Mouse (Mus musculus) heart, postnatal 0 days (tissue): ENCODE results near the gene Lmntd1. TPM values are rescaled to one million over a fixed set of nuclear protein-coding genes. Genes with fewer than 3 reads are reported as not detected.

ENCODE experiments used
- ATAC-seq: fragments of 200-750 bp; cut with Nextera tagmentation; 2 replicates; pipeline ENCODE4 v1.8.0; 2017; ENCODE audit warnings: low read depth, moderate number of reproducible peaks, moderate library complexity; ENCODE audit not compliant: insufficient read depth
- DNase-seq: peaks from one replicate; pipeline ENCODE4 v3.0.0-alpha.2; 2016; ENCODE audit warnings: low spot score
- H3K27ac ChIP-seq: fragments of 300-500 bp; sonication (generic); 2 replicates; pipeline ENCODE4 v1.5.1; 2014; ENCODE audit warnings: low read depth, mild to moderate bottlenecking
- H3K27me3 ChIP-seq: fragments of 300-500 bp; sonication (generic); 2 replicates; pipeline ENCODE4 v1.6.1; 2014; ENCODE audit warnings: low read length, mixed read lengths; ENCODE audit not compliant: control insufficient read depth, insufficient read depth
- H3K36me3 ChIP-seq: fragments of 300-500 bp; sonication (generic); replicated peaks from 2 replicates; pipeline ENCODE4 v1.6.1; 2014; ENCODE audit warnings: low read length, mixed read lengths; ENCODE audit not compliant: control insufficient read depth, insufficient read depth
- H3K4me1 ChIP-seq: fragments of 300-500 bp; sonication (generic); 2 replicates; pipeline ENCODE4 v1.6.1; 2014; ENCODE audit warnings: antibody characterized with exemption; ENCODE audit not compliant: control insufficient read depth, insufficient read depth
- H3K4me2 ChIP-seq: fragments of 300-500 bp; sonication (generic); 2 replicates; pipeline ENCODE4 v1.6.1; 2014; ENCODE audit warnings: low read depth, mild to moderate bottlenecking, low read length, moderate library complexity
- H3K4me3 ChIP-seq: fragments of 300-500 bp; sonication (generic); 2 replicates; pipeline ENCODE4 v1.5.1; 2014; ENCODE audit warnings: low read depth, low read length
- H3K9ac ChIP-seq: fragments of 300-500 bp; sonication (generic); replicated peaks from 2 replicates; pipeline ENCODE4 v1.6.1; 2014; ENCODE audit warnings: low read depth, low read length, mixed read lengths
- H3K9me3 ChIP-seq: fragments of 300-500 bp; sonication (generic); replicated peaks from 2 replicates; pipeline ENCODE4 v1.6.1; 2016; ENCODE audit warnings: low read length; ENCODE audit not compliant: control insufficient read depth
- CTCF ChIP-seq: IDR thresholded peaks from 2 replicates; pipeline ENCODE4 v1.5.1; 2016; ENCODE audit warnings: antibody characterized with exemption, control low read depth, low read depth
- EP300 ChIP-seq: IDR thresholded peaks from 2 replicates; pipeline ENCODE4 v1.6.1; 2016; ENCODE audit warnings: antibody characterized with exemption, low read depth
- WGBS: fragments of 180-500 bp; shearing (Covaris S2); extraction: QIAGEN DNeasy Blood & Tissue Kit; methylation state at CpG from one replicate; pipeline ENCODE4 v1.1.7; 2014; 5-methylcytosine and 5-hydroxymethylcytosine counted together
- polyA plus RNA-seq: library from polyadenylated mRNA; unstranded; fragments of >200 nt; fragmentation: Nextera tagmentation; extraction: Ambion mirVana; gene quantifications from 2 replicates; pipeline ENCODE4 v1.2.1, GENCODE M21; 2015
- total RNA-seq: library from RNA; depleted of rRNA; stranded (reverse); fragments of >200 nt; gene quantifications from 2 replicates; pipeline ENCODE4 v1.2.3, GENCODE M21; 2014; ENCODE audit warnings: low replicate concordance

Lmntd1 gene
- total and polyA plus RNA-seq, 2 experiments from 2014 or later: 4.5 to 9.8 TPM

DNA sequence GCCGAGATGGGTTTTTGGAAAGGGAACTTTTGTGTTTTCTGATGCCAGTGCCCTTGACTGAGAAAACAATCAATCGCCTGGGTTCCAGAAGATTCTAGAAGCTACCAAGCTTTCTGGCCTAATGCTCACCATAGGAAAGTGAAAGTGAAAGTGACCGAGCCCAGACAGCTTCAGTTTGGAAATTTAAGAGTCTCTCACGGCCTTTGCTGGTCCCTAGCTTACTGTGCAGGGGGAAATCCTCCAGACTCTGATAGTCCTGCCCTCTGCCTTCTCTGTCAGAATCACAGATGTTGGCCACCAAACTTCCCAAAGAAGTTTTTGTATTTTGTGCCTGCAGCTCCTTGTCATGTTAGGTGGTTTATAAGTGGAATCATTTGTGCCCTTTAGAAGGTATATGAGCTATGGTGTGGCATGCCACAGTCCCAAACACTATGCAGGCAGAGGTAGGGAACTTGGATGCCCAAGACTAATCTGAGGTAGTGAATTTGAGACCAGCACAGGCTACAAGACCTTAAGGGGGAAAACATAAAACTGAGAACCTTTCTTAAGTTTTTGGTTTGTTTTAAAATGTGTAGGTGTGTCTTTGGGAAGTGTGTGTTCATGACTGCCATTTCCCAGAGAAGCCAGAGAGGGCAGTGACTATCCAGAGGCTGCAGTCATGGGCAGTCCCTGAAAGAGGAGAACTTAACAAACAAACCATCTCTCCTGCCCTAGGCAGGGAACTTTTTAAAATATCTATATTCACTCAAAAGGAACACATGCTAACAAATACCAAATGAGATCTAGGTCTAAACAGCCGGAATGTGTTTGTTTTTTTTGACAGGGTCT lies 2.5 kb upstream of the Lmntd1 start:
- no peaks in the 10 kb centered on the region for H3K4me1 ChIP-seq
- H3K27ac ChIP-seq: no peak overlapping the region
- WGBS: 77% methylated on average over 5 of the region's 5 CpGs
- H3K27me3 ChIP-seq: no peaks in the 10 kb centered on the region
- TF ChIP-seq EP300 (no peak), CTCF (no peak)
- no peak for ATAC-seq
- H3K36me3 ChIP-seq: no peaks in the 10 kb centered on the region
- H3K4me3 ChIP-seq: no peak overlapping the region
- no peaks in the 10 kb centered on the region for H3K9me3 ChIP-seq
- H3K4me2 ChIP-seq: peak overlapping the region; percentile 6; the same call in 1 of the 2 replicates
- H3K9ac ChIP-seq: no peak overlapping the region
- no peak for DNase-seq

DNA sequence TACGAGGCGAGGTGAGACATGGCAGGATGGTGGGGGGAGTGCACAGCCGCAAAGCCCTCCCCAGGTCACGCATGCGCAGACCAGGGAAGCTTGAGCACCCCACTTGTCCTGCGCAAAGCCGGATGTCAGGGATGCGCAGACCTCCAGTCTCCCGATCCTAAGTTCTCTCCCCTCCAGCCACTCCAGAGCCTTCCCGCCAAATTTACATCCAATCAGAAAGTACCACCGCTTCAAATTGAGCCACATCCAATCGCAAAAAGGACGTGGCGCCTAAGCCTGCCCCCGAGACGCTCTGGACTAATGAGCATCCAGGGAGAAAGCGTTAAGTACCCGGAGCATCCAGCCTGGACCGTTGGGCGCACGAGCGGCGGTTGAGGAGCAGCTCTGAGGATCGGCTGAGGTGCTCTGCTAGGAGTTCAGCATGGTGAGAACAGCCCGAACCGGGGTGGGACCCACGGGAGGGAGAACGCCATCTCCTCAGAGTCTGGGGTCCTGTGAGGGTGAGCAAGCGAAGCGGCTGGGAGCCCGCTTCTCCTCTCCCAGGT lies 1.6 kb upstream of the Lmntd1 start, which contains the start of gene Tuba3b:
TSS of gene Tuba3b (plus strand) at position 92 of the 545 bp plus-strand sequence.
- Histone ChIP-seq H3K9me3 (no peaks in the 10 kb centered on the region), H3K4me1 (no peaks in the 10 kb centered on the region), H3K36me3 (no peaks in the 10 kb centered on the region), H3K4me2 (peak within 1 kb of the TSS; percentile 6; the same call in 1 of the 2 replicates), H3K9ac (no peak within 1 kb of the TSS), H3K27ac (no peak within 1 kb of the TSS), H3K27me3 (no peaks in the 10 kb centered on the region), H3K4me3 (no peak within 1 kb of the TSS)
- ATAC-seq (no peak), DNase-seq (no peak)
- no peak for TF ChIP-seq CTCF
- no peak for TF ChIP-seq EP300
- WGBS: 96% methylated on average over 31 of the region's 31 CpGs

DNA sequence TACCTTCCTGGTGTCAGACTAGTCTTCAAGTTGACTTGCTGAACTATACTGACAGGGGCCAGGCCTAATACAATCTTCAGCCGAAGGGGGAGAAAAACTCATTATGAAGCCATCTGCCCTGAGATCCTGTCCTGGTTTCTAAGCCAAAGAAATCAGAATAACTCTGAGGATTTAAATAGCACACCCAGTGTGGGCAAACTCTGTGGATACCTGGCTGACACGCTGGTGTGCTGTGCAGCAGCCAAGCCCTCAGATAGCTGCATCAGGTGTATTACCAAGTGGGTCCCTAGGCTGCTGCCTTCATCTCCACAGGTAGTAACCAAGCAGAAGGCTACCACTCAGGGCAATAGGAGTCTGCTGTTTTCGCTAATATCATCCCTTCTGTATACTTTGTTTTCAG lies 1.5 kb downstream of the Lmntd1 start:
- H3K4me1 ChIP-seq: no peaks in the 10 kb centered on the region
- H3K4me2 ChIP-seq: no peak overlapping the region
- no peak overlapping the region for H3K4me3 ChIP-seq
- no peak overlapping the region for H3K9ac ChIP-seq
- H3K36me3 ChIP-seq: no peaks in the 10 kb centered on the region
- H3K27ac ChIP-seq: no peak overlapping the region
- ATAC-seq: no peak
- 82% methylated on average over 3 of the region's 3 CpGs for WGBS
- no peaks in the 10 kb centered on the region for H3K9me3 ChIP-seq
- H3K27me3 ChIP-seq: no peaks in the 10 kb centered on the region
- TF ChIP-seq CTCF: no peak
- TF ChIP-seq EP300: no peak
- no peak for DNase-seq

DNA sequence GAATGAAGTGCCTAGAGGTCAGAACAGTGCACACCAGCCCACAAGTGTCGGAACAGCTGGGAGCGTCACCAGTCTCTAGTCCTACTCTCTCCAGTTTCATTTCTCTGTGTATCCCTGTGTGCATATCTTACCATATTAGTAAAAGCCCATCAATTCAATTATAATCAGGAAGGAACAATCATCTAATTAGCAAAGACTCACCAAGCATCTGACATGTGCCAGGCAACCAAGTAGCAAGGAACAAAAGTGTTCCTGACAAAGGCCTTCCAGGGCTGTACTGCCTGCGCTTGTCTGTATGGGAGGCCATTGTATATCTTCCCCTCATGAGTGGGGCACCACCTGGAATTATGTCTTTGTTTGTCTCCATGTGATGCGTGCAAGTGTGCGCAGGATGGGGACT lies 3.2 kb downstream of the Lmntd1 start:
- H3K9me3 ChIP-seq: no peaks in the 10 kb centered on the region
- ATAC-seq (no peak), DNase-seq (no peak)
- no peak overlapping the region for H3K9ac ChIP-seq
- H3K4me2 ChIP-seq: no peak overlapping the region
- H3K36me3 ChIP-seq: no peaks in the 10 kb centered on the region
- no peak overlapping the region for H3K4me3 ChIP-seq
- TF ChIP-seq CTCF (no peak), EP300 (no peak)
- no peaks in the 10 kb centered on the region for H3K27me3 ChIP-seq
- no peak overlapping the region for H3K27ac ChIP-seq
- H3K4me1 ChIP-seq: no peaks in the 10 kb centered on the region
- 98% methylated on average over 5 of the region's 5 CpGs for WGBS

DNA sequence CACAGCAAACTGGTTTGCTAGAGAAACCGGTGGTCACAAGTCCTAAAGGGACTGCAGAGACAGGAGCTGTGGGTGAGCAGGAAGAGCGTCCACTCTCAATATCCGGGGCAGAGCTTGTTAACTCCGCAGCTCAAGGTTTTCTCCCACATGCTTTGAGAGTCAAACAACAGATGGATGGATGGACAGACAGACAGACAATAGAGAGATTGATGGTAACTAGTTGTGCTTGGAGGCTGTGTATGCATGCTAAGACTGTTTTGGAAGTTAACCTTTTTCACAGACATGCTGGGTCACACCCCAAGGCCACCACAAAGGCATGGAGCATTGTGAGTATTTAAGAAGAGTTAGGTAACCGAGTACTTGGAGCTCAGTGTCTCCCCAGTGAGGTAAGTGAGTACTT lies 5.4 kb downstream of the Lmntd1 start:
- TF ChIP-seq EP300 (no peak), CTCF (no peak)
- ATAC-seq (no peak), DNase-seq (no peak)
- Histone ChIP-seq H3K36me3 (no peaks in the 10 kb centered on the region), H3K9me3 (no peaks in the 10 kb centered on the region), H3K4me1 (no peaks in the 10 kb centered on the region), H3K4me2 (no peak overlapping the region), H3K4me3 (no peak overlapping the region), H3K27ac (no peak overlapping the region), H3K27me3 (no peaks in the 10 kb centered on the region), H3K9ac (no peak overlapping the region)
- 88% methylated on average over 5 of the region's 5 CpGs for WGBS
